Comparison of ENCODE assay signal across 12 mouse cellular contexts in the genomic region with DNA sequence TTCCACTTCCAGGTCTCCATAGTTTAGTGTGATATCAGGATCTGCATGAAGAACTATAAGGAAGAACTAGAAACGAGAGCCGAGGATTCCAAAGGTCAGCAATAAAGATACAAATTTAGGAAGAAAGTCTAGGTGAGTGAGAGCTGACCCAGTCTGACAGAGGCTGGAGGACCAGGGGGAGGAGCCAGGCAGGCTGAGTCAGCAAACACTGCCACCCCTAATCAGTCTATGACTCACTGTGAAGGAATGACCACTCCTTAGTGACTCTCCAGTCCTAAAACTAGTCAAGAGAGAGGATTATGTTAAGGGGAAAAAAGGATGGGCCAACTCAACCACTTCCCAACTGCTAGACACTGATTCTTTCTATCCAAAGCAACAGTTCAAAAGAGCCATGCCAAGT. TPM values are rescaled to one million over a fixed set of nuclear protein-coding genes. Genes with fewer than 3 reads are reported as not detected.
A peak's percentile ranks its signal among the peaks of the same experiment; 100 is the strongest.
DNase-seq lines count a peak whose midpoint lies in the region; ATAC-seq and TF ChIP-seq lines count a peak whose summit lies in the region.
"Had no signal": no experiment of that assay in that cellular context is flagged by ENCODE, and none has a peak within 500 bp of the region (broad histone marks: within the 10 kb centered on the region; RNA-seq: fewer than 3 reads in every experiment).

No protein-coding gene starts in this region.

- no peaks in the 10 kb centered on the region for H3K9me3 ChIP-seq in intestine, postnatal 0 days (ENCODE audit: control insufficient read depth)
- no peaks in the 10 kb centered on the region for H3K9me3 ChIP-seq in stomach, embryonic 14.5 days (ENCODE audit: control insufficient read depth, low read depth, low read length)
- no peaks in the 10 kb centered on the region for H3K9me3 ChIP-seq in midbrain, embryonic 15.5 days
- H3K9me3 ChIP-seq: G1E; limb, embryonic 13.5 days had no signal

- no peaks in the 10 kb centered on the region for H3K4me1 ChIP-seq in intestine, postnatal 0 days (replicated peaks; ENCODE audit: control insufficient read depth, insufficient read depth, low read length)
- no peaks in the 10 kb centered on the region for H3K4me1 ChIP-seq in stomach, embryonic 14.5 days (ENCODE audit: control insufficient read depth, insufficient read depth, low read length)
- no peaks in the 10 kb centered on the region for H3K4me1 ChIP-seq in midbrain, embryonic 15.5 days
- H3K4me1 ChIP-seq: limb, embryonic 13.5 days had no signal

- no peak overlapping the region for H3K4me3 ChIP-seq in intestine, postnatal 0 days (ENCODE audit: low read depth, low read length)
- no peak overlapping the region for H3K4me3 ChIP-seq in stomach, embryonic 14.5 days (ENCODE audit: low read depth, low read length)
- no peak overlapping the region for H3K4me3 ChIP-seq in midbrain, embryonic 15.5 days
- H3K4me3 ChIP-seq: limb, embryonic 13.5 days had no signal

- H3K4me2 ChIP-seq in intestine, postnatal 0 days (replicated peaks; ENCODE audit: low read depth) = no peak overlapping the region
- H3K4me2 ChIP-seq in stomach, embryonic 14.5 days (replicated peaks; ENCODE audit: low read depth, low read length) = no peak overlapping the region
- H3K4me2 ChIP-seq in midbrain, embryonic 15.5 days = no peak overlapping the region
- H3K4me2 ChIP-seq: hindbrain, embryonic 14.5 days; limb, embryonic 13.5 days had no signal

- no peak overlapping the region for H3K9ac ChIP-seq in intestine, postnatal 0 days (ENCODE audit: low read depth, low read length)
- H3K9ac ChIP-seq in stomach, embryonic 14.5 days (replicated peaks; ENCODE audit: low read depth, low read length) = no peak overlapping the region
- no peak overlapping the region for H3K9ac ChIP-seq in midbrain, embryonic 15.5 days
- H3K9ac ChIP-seq: hindbrain, embryonic 14.5 days; limb, embryonic 13.5 days had no signal

- no peak overlapping the region for H3K27ac ChIP-seq in intestine, postnatal 0 days (ENCODE audit: low read depth, low read length)
- H3K27ac ChIP-seq in stomach, embryonic 14.5 days (ENCODE audit: low read length) = no peak overlapping the region
- H3K27ac ChIP-seq in midbrain, embryonic 15.5 days = no peak overlapping the region
- H3K27ac ChIP-seq: hindbrain, embryonic 14.5 days; limb, embryonic 13.5 days had no signal

- TF ChIP-seq CTCF in intestine, postnatal 0 days (IDR thresholded peaks at IDR 0.05; ENCODE audit: low read depth) = no peak

- ATAC-seq in intestine, postnatal 0 days = peak; percentile 97
- peak; percentile 84; the same call in 1 of the 2 replicates for ATAC-seq in stomach, embryonic 14.5 days (ENCODE audit: insufficient number of reproducible peaks, insufficient read depth, low FRiP score, low read depth)
- no peak for ATAC-seq in midbrain, embryonic 15.5 days (replicated peaks)
- ATAC-seq in erythroid progenitor cell, adult 5-6 weeks (replicated peaks; ENCODE audit: low FRiP score, poor library complexity, severe bottlenecking) = no peak

- H3K36me3 ChIP-seq in intestine, postnatal 0 days (ENCODE audit: control insufficient read depth, insufficient read depth) = no peaks in the 10 kb centered on the region
- H3K36me3 ChIP-seq in stomach, embryonic 14.5 days (ENCODE audit: control insufficient read depth, insufficient read depth, low read length) = no peaks in the 10 kb centered on the region
- H3K36me3 ChIP-seq in midbrain, embryonic 15.5 days (replicated peaks) = no peaks in the 10 kb centered on the region
- H3K36me3 ChIP-seq: G1E; limb, embryonic 13.5 days had no signal

- H3K27me3 ChIP-seq in intestine, postnatal 0 days (replicated peaks; ENCODE audit: control insufficient read depth, insufficient read depth, low read length) = no peaks in the 10 kb centered on the region
- no peaks in the 10 kb centered on the region for H3K27me3 ChIP-seq in stomach, embryonic 14.5 days (ENCODE audit: control insufficient read depth, insufficient read depth, low read length)
- H3K27me3 ChIP-seq in midbrain, embryonic 15.5 days (replicated peaks) = no peaks in the 10 kb centered on the region
- H3K27me3 ChIP-seq: limb, embryonic 13.5 days had no signal

- peak; percentile 14 for DNase-seq in kidney, adult 9 months
- DNase-seq in kidney, adult 18-20 months = no peak
- DNase-seq in ZHBTc4 (ENCODE audit: low read depth, low spot score) = peak; percentile 30
- DNase-seq in thymus, postnatal 10 days (ENCODE audit: low spot score in 2 of 2) = no peak
- DNase-seq: cerebellum, adult 9-10 months had no signal

- WGBS in intestine, postnatal 0 days = 35% methylated on average over 2 of the region's 2 CpGs
- 92% methylated on average over 2 of the region's 2 CpGs for WGBS in stomach, embryonic 14.5 days
- WGBS in midbrain, embryonic 15.5 days = 96% methylated on average over 2 of the region's 2 CpGs

RNA-seq across cellular contexts. Expression of gene Glt28d2, which starts 6.6 kb away (rescaled TPM):
- 2.6 and 3.3 TPM in 2 replicates for polyA plus RNA-seq in intestine, postnatal 0 days (2015; fragmentation: Nextera tagmentation; extraction: Ambion mirVana)
- 2.5 and 3.2 TPM in 2 replicates for polyA plus RNA-seq in stomach, embryonic 14.5 days (2014; fragmentation: Nextera tagmentation; extraction: Ambion mirVana)
- 0.13 and 0.45 TPM in 2 replicates for polyA plus RNA-seq in midbrain, embryonic 15.5 days (2015; fragmentation: Nextera tagmentation; extraction: Ambion mirVana)
- not detected in 2 replicates for total RNA-seq in erythroid progenitor cell, adult 5-6 weeks (2015; ENCODE audit: low replicate concordance)
- total RNA-seq in erythroid progenitor cell, adult 5-6 weeks (2017; ENCODE audit: low replicate concordance) = not detected in 2 replicates
- total RNA-seq: G1E had no signal
- polyA plus RNA-seq: G1E had no signal

RNA-seq across cellular contexts. Expression of gene Gm37240, which starts 6.6 kb away (rescaled TPM):
- 3.3 and 4.5 TPM in 2 replicates for polyA plus RNA-seq in intestine, postnatal 0 days (2015; fragmentation: Nextera tagmentation; extraction: Ambion mirVana)
- 9.6 and 11.1 TPM in 2 replicates for polyA plus RNA-seq in stomach, embryonic 14.5 days (2014; fragmentation: Nextera tagmentation; extraction: Ambion mirVana)
- 0.40 and 0.73 TPM in 2 replicates for polyA plus RNA-seq in midbrain, embryonic 15.5 days (2015; fragmentation: Nextera tagmentation; extraction: Ambion mirVana)
- total RNA-seq in erythroid progenitor cell, adult 5-6 weeks (2015; ENCODE audit: low replicate concordance) = not detected in 2 replicates
- total RNA-seq in erythroid progenitor cell, adult 5-6 weeks (2017; ENCODE audit: low replicate concordance) = not detected in 2 replicates
- total RNA-seq: G1E had no signal
- polyA plus RNA-seq: G1E had no signal

Comparison
In these comparisons a context has a peak if more than half of its experiments do, and no peak if none do; other contexts are left out.
1. DNase-seq: peak in kidney, adult 9 months (single experiment) and ZHBTc4 (single experiment); none in kidney, adult 18-20 months (single experiment) and thymus, postnatal 10 days (0 of 2).
2. ATAC-seq: peak in intestine, postnatal 0 days (single experiment) and stomach, embryonic 14.5 days (single experiment); none in midbrain, embryonic 15.5 days (single experiment) and erythroid progenitor cell, adult 5-6 weeks (single experiment).